Mouse (Mus musculus) embryo, embryonic 9.5 days (tissue): ENCODE results near the gene Sept9.
A peak's percentile ranks its signal among the peaks of the same experiment; 100 is the strongest.

Source experiments
- DNase-seq: peaks from one replicate; pipeline ENCODE4 v3.0.0-alpha.2; 2017; ENCODE audit errors: extremely low spot score

Gene Sept9

GRCm38 (mm10) chr11:117265270-117265980, 66.0 kb downstream of the Sept9 start:
- DNase-seq, result peak; percentile 82

- DNase-seq, result peak; percentile 95
These were observed 66.8 kb downstream of the Sept9 start for GRCm38 (mm10) chr11:117265981-117266905.

- peak; percentile 86 for DNase-seq
These were observed 67.7 kb downstream of the Sept9 start for GRCm38 (mm10) chr11:117266906-117267721.

GRCm38 (mm10) chr11:117267828-117268227, 68.4 kb downstream of the Sept9 start:
- no peak for DNase-seq

- no peak for DNase-seq
These were observed 69.0 kb downstream of the Sept9 start for GRCm38 (mm10) chr11:117268304-117268956.

GRCm38 (mm10) chr11:117269053-117269702, 69.7 kb downstream of the Sept9 start:
- DNase-seq, result no peak

GRCm38 (mm10) chr11:117269946-117270345, 70.5 kb downstream of the Sept9 start:
- no peak for DNase-seq

GRCm38 (mm10) chr11:117274973-117275372, 75.5 kb downstream of the Sept9 start:
- DNase-seq, result no peak

- DNase-seq, result no peak
These were observed 76.5 kb downstream of the Sept9 start for GRCm38 (mm10) chr11:117275999-117276398.

- DNase-seq, result no peak
These were observed 77.5 kb downstream of the Sept9 start for GRCm38 (mm10) chr11:117276946-117277345.

- peak; percentile 64 for DNase-seq
These were observed 78.7 kb downstream of the Sept9 start for GRCm38 (mm10) chr11:117278113-117278512.

GRCm38 (mm10) chr11:117278514-117278913, 79.1 kb downstream of the Sept9 start:
- no peak for DNase-seq

GRCm38 (mm10) chr11:117279993-117280392, 80.5 kb downstream of the Sept9 start:
- peak; percentile 79 for DNase-seq

- DNase-seq, result peak; percentile 60
These were observed 83.8 kb downstream of the Sept9 start for GRCm38 (mm10) chr11:117283048-117283888.

- DNase-seq, result no peak
These were observed 84.5 kb downstream of the Sept9 start for GRCm38 (mm10) chr11:117283889-117284450.

GRCm38 (mm10) chr11:117284721-117285605, 85.5 kb downstream of the Sept9 start:
- DNase-seq, result peak; percentile 54

- DNase-seq, result no peak
These were observed 86.1 kb downstream of the Sept9 start for GRCm38 (mm10) chr11:117285606-117285931.

GRCm38 (mm10) chr11:117287792-117288191, 88.3 kb downstream of the Sept9 start:
- no peak for DNase-seq

GRCm38 (mm10) chr11:117288765-117289164, 89.3 kb downstream of the Sept9 start:
- no peak for DNase-seq
